Mouse (Mus musculus) brain, embryonic 14.5 days (tissue): ENCODE measurements at regions not wholly inside any gene's neighbourhood (a gene's known extent, or its start where the extent isn't known, plus 50 kb on each side); places are given as distances from the start of the nearest gene placed in this dataset.

Experiments
- CTCF ChIP-seq: fragments of 200-500 bp; IDR thresholded peaks from 2 replicates; pipeline ENCODE4 v1.5.1; 2012; ENCODE audit warnings: inconsistent platforms, mild to moderate bottlenecking, moderate library complexity, borderline replicate concordance; ENCODE audit not compliant: insufficient read depth, insufficient read length; ENCODE audit errors: extremely low read depth
- POLR2A ChIP-seq: fragments of 200-500 bp; IDR thresholded peaks from 2 replicates; pipeline ENCODE4 v1.6.1; 2012; ENCODE audit warnings: mild to moderate bottlenecking, inconsistent platforms, borderline replicate concordance; ENCODE audit not compliant: poor library complexity, insufficient read depth, insufficient read length, severe bottlenecking; ENCODE audit errors: extremely low read depth

GRCm38 (mm10) chr1:72103962-72104361, 108.1 kb downstream of the Mreg start:
- TF ChIP-seq POLR2A (no peak), CTCF (no peak)
